Mouse (Mus musculus) NIH3T3 (cell line): ENCODE measurements around the gene OR5BS1P.
"Not testable (repeated sequence)": the region's sequence is repeated elsewhere in the genome, so short reads cannot be mapped to it uniquely, and the experiment has no call there.

ENCODE experiments used
- DNase-seq: peaks from one replicate; pipeline ENCODE4 v3.0.0-alpha.2; 2012; ENCODE audit warnings: low read depth

The OR5BS1P gene

GRCm38 (mm10) chr15:98469596-98469995 lies at the start of gene OR5BS1P:
Gene OR5BS1P (plus strand): TSS chr15:98469896.
- no peak for DNase-seq

GRCm38 (mm10) chr15:98420897-98421296 lies 48.8 kb upstream of the OR5BS1P start:
- no peak for DNase-seq

DNA sequence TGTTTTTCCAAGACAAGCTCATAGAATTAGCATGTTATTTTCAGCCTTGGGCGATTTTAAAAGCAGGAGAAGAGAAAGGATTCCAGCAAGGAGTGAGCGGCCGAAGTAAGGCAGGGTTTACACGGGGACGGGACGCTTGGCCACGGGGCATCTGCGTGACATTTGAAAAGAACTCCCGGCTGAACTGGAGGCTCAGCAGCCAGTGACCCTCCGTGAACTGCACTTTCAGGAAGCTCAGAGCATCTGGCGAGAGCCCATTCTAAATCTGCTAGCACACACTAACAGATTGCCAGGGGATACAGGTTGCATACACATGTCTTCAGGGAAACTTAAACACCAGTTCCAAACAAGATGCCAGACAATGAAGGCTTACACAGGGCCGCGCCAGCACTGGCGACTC lies 45.4 kb upstream of the OR5BS1P start:
- no peak for DNase-seq

DNA sequence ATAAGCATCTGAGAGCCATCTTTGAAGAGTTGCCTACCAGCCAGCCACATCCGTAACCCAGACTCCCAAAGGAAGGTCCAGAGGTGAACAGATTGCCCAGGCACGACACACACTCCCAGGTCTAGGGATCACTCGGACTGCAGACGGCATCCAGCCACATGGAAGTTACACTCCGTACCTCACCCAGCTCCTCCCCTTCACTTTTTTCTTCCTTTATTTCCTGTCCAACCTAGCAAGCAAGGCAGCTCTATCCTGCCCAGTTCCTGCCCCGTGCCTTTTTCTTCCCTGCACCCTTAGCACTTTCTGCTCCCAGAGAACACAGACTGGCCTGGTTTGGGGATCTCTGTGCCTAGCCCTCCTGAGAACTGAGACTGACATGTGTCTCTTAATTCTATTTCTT lies 44.9 kb upstream of the OR5BS1P start:
- no peak for DNase-seq

DNA sequence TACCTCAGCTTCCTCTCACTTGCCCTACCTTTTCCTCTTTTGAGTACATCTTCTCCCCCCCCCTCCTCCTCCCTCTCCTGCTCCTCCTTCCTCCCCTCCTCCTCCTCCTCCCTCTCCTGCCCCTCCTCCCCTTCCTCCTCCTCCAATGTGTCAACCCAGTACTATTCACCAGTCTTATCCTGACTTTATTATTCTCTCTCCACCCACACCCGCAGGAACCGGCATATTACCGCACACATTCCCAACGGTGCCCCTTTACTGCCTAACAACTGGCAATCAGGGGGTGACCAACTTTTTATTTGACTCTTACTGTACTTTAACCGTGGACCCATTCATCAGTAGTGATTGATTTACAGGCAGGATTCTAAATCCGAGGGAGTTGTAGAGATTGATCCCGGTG lies 44.5 kb upstream of the OR5BS1P start:
- DNase-seq = no peak

DNA sequence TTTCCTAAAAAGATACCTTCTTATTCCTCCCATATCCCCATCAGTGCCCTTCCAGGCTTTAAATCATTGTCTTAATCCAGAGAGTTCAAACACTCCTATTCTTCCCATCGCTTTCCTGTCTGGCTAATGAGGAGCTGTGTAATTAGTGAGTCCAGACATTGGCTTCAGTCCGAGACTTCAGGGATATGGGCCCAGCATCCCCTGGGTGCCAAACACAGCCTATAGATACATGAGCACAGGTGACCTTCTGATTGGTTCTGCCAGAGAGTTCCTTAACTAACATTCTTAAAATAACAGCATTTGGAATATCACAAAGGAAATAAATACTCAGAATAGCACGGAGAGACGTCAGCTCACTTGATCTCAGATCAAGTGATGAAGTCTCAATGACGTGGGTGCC lies 38.8 kb upstream of the OR5BS1P start, which contains the start of gene Olfr282:
TSS of gene Olfr282 (plus strand) at position 301 of the 400 bp plus-strand sequence.
- not testable (repeated sequence) for DNase-seq

DNA sequence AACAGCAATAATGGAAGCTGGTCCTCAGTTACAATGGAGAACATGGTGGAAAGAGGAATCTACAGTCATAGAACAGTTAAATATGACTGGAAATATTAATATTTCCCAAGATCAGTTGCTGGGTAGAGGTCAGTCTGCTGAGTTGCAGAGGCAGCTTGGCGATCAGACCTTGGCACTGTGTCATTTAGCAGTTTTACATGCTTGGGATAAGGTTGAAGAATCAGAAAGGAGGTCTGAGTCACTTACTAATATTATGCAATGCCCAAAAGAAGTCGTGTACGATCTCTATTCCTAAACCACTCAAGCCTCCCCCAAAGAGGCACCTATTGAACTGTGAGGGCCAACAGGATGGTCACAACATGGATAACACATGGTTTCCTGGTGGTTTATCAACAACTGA lies 25.1 kb upstream of the OR5BS1P start:
- no peak for DNase-seq

- DNase-seq = no peak
Measured at GRCm38 (mm10) chr15:98448521-98448920, 21.2 kb upstream of the OR5BS1P start.

DNA sequence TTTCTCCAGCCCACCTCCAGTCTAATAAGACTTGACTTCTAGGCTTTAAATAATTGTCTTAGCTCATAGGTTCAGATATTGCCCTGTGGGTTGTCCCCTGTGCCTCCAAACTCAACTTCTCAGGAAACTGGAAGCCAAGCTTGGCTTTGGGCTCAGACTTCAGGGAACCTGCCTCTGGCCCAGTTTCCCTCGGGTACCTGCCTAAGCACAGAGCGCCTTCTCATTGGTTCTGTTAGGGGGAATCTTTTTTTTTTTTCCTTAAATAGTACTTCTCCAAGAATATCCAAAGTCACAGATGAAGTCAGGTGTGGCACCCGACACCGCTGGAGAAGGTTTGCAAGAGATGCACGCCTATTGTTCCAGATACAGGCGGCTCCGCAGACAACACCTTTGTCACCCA lies 17.4 kb upstream of the OR5BS1P start, which contains the start of gene Olfr281:
TSS of gene Olfr281 (plus strand) at position 301 of the 400 bp plus-strand sequence.
- no peak for DNase-seq

- no peak for DNase-seq
Measured at GRCm38 (mm10) chr15:98471539-98471938, 1.8 kb downstream of the OR5BS1P start.

GRCm38 (mm10) chr15:98474958-98475357 lies 5.3 kb downstream of the OR5BS1P start:
- no peak for DNase-seq

GRCm38 (mm10) chr15:98475382-98475781 lies 5.7 kb downstream of the OR5BS1P start:
- peak; percentile 31 for DNase-seq

DNA sequence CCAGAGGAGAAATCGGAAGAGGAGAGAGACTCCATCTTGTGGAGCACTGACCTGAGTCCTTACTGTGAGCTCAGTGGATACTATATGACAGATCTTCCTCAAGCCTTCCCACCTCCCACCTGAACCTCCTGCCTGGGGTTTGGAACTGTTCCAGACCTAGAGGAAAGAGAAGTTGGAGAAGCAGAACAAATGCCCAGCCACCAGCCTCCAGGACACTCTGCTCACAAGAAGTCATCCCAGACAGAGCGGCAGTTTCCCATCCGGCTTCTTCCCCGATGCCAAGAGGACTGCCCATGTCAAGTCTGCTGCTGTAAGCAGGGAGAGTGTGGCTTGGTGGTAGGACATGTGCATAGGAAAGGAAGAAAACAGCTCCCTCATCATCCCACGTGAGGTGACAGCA lies 6.6 kb downstream of the OR5BS1P start:
- DNase-seq = no peak

- no peak for DNase-seq
Measured at GRCm38 (mm10) chr15:98479568-98480102, 9.9 kb downstream of the OR5BS1P start.

DNA sequence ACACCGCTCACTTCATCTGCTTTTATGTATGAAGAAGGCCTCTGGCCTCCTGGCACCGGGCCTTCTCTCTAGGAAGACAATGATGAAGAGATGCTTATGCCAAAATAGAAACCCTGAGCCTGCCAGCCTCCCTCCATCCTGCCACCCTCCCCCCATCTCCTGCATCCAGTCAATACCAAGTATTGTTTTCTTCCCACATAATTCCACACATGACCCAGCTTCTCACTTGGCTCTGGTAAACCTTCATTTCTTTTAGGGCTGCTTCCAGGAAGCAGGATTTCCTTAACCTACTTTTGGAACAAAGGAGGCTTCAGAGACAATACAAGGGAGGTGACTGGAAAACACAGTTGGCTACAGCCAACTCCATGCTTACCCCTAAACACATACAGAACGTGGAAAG lies 13.0 kb downstream of the OR5BS1P start, which contains the start of gene Lalba:
TSS of gene Lalba (minus strand) at position 21 of the 400 bp plus-strand sequence.
- no peak for DNase-seq

DNA sequence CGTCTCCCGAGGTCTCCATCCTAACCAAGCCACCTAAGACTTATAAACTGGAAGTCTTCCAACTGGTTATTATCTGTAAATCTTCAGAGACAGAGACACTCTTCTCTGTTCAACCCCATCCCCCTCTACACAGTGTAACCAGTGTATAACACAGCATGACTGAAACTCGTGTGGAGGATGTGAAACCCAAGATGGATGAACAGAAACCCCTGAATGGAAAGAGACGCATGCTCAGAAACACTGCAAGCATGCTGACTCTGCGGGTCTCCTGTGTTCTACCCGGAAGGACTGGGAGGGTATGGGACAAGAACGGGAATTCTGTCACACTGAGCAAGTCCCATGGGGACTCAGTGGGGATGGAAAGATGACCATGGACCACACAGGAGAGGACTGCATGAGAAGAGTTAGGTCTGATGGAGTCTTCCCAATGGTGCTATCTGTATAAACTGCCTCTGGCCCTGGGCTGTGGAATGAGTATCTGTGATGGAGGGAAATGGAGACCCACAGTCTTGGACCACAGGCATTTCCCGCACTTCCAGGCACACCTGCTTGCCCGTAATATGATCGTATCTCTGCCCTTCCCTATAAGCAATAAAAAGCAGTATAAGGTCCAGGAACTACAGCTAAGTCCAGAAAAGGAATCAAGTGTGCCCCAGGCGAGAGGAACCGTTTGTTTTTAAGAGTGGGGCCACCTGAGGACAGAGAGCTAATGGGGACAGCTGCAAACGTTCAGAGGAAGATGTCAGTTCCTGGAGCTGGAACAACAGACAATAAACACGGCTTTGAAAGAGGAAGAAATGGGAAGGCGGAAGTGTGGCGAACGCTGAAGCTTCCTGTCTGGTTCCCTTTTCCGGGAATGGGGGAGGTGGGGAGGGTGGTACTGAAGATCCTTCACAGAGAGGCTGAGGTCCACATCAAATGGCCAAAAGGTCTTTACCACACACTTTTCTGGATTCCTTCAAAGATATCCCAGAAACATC lies 14.5 kb downstream of the OR5BS1P start:
- no peak for DNase-seq

GRCm38 (mm10) chr15:98486433-98487021 lies 16.8 kb downstream of the OR5BS1P start:
- no peak for DNase-seq

DNA sequence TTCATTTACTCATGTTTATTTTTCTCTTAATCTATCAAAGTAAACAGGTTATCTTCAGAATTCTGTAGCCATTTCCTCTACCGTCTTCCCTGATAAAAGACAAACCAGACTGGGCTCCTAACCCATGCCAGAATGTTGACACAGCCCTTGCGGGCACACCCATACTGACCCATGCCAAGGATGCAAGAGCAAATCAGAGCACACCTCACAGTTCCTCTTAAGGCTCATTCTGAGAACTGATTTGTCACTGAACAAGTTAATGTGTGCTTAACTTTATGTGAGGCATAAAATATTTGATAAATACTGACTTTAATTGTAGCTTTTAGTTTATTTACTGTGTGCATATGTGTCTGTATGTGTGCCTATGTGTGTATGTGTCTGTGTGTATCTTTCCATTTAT lies 21.6 kb downstream of the OR5BS1P start:
- DNase-seq = no peak

- no peak for DNase-seq
Measured at GRCm38 (mm10) chr15:98492102-98492501, 22.4 kb downstream of the OR5BS1P start, which contains the start of gene Olfr279. Gene Olfr279 (plus strand): TSS chr15:98492402.

DNA sequence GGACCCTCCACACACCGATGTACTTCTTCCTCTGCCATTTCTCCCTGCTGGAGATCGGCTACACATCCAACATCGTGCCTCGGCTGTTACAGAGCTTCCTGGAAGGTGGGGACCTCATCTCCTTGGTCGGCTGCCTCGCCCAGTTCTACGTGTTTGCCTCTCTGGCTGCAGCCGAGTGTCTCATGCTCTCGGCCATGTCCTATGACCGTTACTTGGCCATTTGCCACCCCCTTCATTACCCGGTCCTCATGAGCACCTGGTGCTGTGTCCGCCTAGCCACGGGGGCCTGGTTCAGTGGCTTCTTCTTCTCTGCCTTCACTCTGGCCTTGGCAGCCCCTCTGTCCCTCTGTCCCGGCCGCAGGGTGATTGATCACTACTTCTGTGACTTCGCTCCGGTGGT lies 27.9 kb downstream of the OR5BS1P start:
- no peak for DNase-seq

GRCm38 (mm10) chr15:98503317-98503716 lies 33.6 kb downstream of the OR5BS1P start:
- peak; percentile 56 for DNase-seq

GRCm38 (mm10) chr15:98504514-98504913 lies 34.8 kb downstream of the OR5BS1P start:
- peak; percentile 71 for DNase-seq
